Mouse (Mus musculus): ENCODE data around the gene Rnf115.

DNA sequence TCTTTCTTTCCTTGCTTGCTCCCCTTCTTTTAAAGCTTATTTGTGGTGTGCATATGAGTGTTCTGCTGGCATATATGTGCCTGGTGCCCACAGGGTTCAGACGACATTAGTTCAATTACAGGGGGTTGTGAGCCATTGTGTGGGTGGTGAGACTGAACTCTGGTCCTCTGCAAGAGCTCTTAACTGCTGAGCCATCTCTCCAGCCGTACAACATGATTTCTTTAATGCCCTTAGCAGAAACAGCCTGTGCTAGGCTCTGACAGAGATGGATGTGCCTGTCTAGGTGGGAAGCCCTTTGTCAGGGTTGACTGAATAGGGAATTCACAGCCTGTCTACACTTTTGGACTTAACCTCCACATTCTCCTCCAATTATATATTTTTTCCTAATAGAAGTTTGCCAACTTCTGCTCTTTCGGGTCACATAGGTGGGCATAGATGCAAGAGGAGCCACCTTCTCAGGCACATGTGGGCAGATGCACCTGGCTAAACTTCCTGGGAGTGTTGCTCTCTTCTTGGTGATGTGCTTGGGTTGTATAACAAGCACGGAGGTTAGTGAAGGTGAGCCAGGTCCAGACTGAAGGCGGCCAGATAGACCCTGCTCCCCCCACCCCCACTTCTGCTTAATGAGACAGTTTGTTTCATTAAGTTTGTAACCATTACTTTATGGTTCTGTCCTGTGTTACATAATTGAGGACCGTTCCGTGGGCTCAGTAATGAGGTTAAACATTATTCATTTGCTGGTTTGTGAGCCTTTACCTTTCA is 107.3 kb downstream of the Rnf115 start:
- TF ChIP-seq EP300 (optimal IDR thresholded peaks at IDR 0.05) (no peak), CTCF (IDR thresholded peaks at IDR 0.05; ENCODE audit: low read depth) (no peak)

Measured in stomach, postnatal 0 days (tissue).